Mouse (Mus musculus) kidney, adult 8-10 months (tissue): ENCODE results near the gene Med26.
A peak's percentile ranks its signal among the peaks of the same experiment; 100 is the strongest.

ENCODE experiments used
- DNase-seq, 2 experiments: peaks; one replicate each; pipeline ENCODE4 v3.0.0; 2022

The Med26 gene

GRCm38 (mm10) chr8:72547802-72548643, at the start of gene Med26:
Gene Med26, minus strand, starts transcription at chr8:72548270.
- peak; percentile 98 to 99 for DNase-seq

GRCm38 (mm10) chr8:72590198-72590597, 42.1 kb upstream of the Med26 start:
- DNase-seq: peak in 1 of 2 experiments; percentile 56

- no peak for DNase-seq
These were observed 41.2 kb upstream of the Med26 start for GRCm38 (mm10) chr8:72589286-72589685.

- DNase-seq: no peak
These were observed 40.8 kb upstream of the Med26 start for GRCm38 (mm10) chr8:72588865-72589264.

GRCm38 (mm10) chr8:72587806-72588205, 39.7 kb upstream of the Med26 start:
- DNase-seq: peak in 1 of 2 experiments; percentile 15

GRCm38 (mm10) chr8:72584390-72584789, 36.3 kb upstream of the Med26 start:
- no peak for DNase-seq

GRCm38 (mm10) chr8:72583056-72583771, 35.1 kb upstream of the Med26 start:
- peak in 1 of 2 experiments; percentile 22 for DNase-seq

- no peak for DNase-seq
These were observed 31.3 kb upstream of the Med26 start for GRCm38 (mm10) chr8:72579374-72579773.

GRCm38 (mm10) chr8:72577941-72578340, 29.9 kb upstream of the Med26 start:
- no peak for DNase-seq

GRCm38 (mm10) chr8:72577266-72577665, 29.2 kb upstream of the Med26 start:
- no peak for DNase-seq

- DNase-seq: no peak
These were observed 27.8 kb upstream of the Med26 start for GRCm38 (mm10) chr8:72575915-72576314.

GRCm38 (mm10) chr8:72573450-72573849, 25.4 kb upstream of the Med26 start:
- DNase-seq: no peak

GRCm38 (mm10) chr8:72572507-72572906, 24.4 kb upstream of the Med26 start:
- peak in 1 of 2 experiments; percentile 14 for DNase-seq

GRCm38 (mm10) chr8:72571611-72572473, 23.8 kb upstream of the Med26 start, which contains the start of gene Tmem38a:
Gene Tmem38a, plus strand, starts transcription at chr8:72572055.
- peak; percentile 69 for DNase-seq

- DNase-seq: peak; percentile 99 to 100
These were observed 22.9 kb upstream of the Med26 start, which contains the start of gene Smim7 for GRCm38 (mm10) chr8:72570633-72571610. Gene Smim7, minus strand, starts transcription at chr8:72571088.

- no peak for DNase-seq
These were observed 17.9 kb upstream of the Med26 start for GRCm38 (mm10) chr8:72565970-72566369.

- DNase-seq: no peak
These were observed 13.1 kb upstream of the Med26 start for GRCm38 (mm10) chr8:72561111-72561689.

GRCm38 (mm10) chr8:72555770-72556169, 7.7 kb upstream of the Med26 start:
- DNase-seq: no peak

GRCm38 (mm10) chr8:72549314-72549892, 1.3 kb upstream of the Med26 start:
- DNase-seq: peak in 1 of 2 experiments; percentile 17

GRCm38 (mm10) chr8:72548644-72549313, 709 bp upstream of the Med26 start:
- DNase-seq: peak; percentile 29 to 39
